In the genomic region with DNA sequence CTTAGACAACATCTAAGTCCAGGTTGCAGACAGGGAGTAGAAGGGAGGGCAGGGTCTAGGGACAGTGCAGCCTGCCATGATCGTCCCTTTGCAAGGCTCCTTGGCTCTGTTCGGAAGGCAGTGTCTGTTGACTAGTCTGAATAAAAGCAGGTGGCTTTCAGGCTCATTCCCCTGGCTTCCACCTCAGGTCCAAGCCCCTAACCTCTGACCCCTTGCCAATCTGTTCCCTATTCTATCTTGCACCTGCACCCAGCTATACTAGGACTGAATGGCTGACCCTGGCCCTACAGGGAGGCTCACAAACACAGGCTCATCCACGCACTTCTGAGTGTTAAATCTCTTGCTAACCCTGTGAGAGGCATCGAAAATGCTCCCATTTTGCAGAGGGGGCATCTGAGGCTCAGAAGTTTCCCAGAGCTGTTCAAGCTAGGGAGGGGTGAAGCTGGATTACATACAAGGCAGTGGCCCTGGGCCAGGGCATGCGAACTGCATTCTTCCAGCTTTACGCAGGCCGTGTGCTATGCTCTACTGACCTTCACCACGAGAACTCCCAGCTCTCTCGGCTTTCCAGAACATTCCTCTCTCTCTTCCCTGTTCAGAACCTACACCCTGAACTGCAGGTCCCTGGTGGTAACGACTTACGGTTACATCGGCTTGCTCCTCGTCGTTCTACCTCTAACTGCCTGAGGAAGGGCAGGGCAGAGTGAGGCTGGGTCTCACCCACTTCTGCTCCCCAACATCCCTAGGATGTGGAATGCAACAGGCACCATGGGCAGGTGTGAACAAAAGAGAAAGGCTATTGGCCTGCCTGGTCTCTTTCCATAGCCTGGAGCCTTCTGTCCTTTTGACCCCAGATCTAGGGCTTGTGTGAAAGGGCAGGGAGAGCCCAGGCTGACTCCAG, we compare ENCODE assay signal across 9 mouse cellular contexts. TPM values are rescaled to one million over a fixed set of nuclear protein-coding genes. Genes with fewer than 3 reads are reported as not detected.
DNase-seq lines count a peak whose midpoint lies in the region; ATAC-seq lines count a peak whose summit lies in the region.
"Had no signal": no experiment of that assay in that cellular context is flagged by ENCODE, and none has a peak within 500 bp of the region (broad histone marks: within the 10 kb centered on the region; RNA-seq: fewer than 3 reads in every experiment).

No protein-coding gene starts in this region.

- intact Hi-C loops in heart, postnatal 10 days (cut with DNase I) = no loop called here

- no peaks in the 10 kb centered on the region for H3K27me3 ChIP-seq in limb, embryonic 12.5 days
- no peaks in the 10 kb centered on the region for H3K27me3 ChIP-seq in limb, embryonic 10.5 days (ENCODE audit: low read depth, poor library complexity, severe bottlenecking)
- H3K27me3 ChIP-seq in midbrain, embryonic 11.5 days (ENCODE audit: control insufficient read depth, insufficient read depth, low read length) = no peaks in the 10 kb centered on the region

- WGBS in limb, embryonic 12.5 days = 79% methylated on average over 14 of the region's 14 CpGs
- WGBS in limb, embryonic 10.5 days = 82% methylated on average over 14 of the region's 14 CpGs
- 83% methylated on average over 14 of the region's 14 CpGs for WGBS in midbrain, embryonic 11.5 days

- no peak overlapping the region for H3K4me2 ChIP-seq in limb, embryonic 12.5 days
- no peak overlapping the region for H3K4me2 ChIP-seq in midbrain, embryonic 11.5 days

- H3K9me3 ChIP-seq in limb, embryonic 12.5 days = no peaks in the 10 kb centered on the region
- no peaks in the 10 kb centered on the region for H3K9me3 ChIP-seq in limb, embryonic 10.5 days (replicated peaks)
- H3K9me3 ChIP-seq in midbrain, embryonic 11.5 days (ENCODE audit: control insufficient read depth, low read length) = no peaks in the 10 kb centered on the region

- DNase-seq in limb, embryonic 10.5 days (ENCODE audit: low spot score) = no peak
- DNase-seq in cerebellum, postnatal 25 days = peak; percentile 57 to 62
- DNase-seq in heart, postnatal 10 days = peak; percentile 79 to 81
- peak; percentile 62 for DNase-seq in lung, postnatal 36 days
- DNase-seq in spleen, adult 12 weeks (ENCODE audit: low spot score) = no peak
- no peak for DNase-seq in left cerebral cortex, adult 8-10 months (ENCODE audit: low spot score in 2 of 2)
- no peak for DNase-seq in midbrain, embryonic 11.5 days (ENCODE audit: low spot score, missing footprints)

- H3K9ac ChIP-seq in limb, embryonic 12.5 days (replicated peaks) = no peak overlapping the region
- no peak overlapping the region for H3K9ac ChIP-seq in midbrain, embryonic 11.5 days (ENCODE audit: low read length)

- peaks cover 35% of the 10 kb centered on the region for H3K36me3 ChIP-seq in limb, embryonic 12.5 days
- H3K36me3 ChIP-seq in limb, embryonic 10.5 days = peaks cover 78% of the 10 kb centered on the region
- no peaks in the 10 kb centered on the region for H3K36me3 ChIP-seq in midbrain, embryonic 11.5 days (ENCODE audit: control insufficient read depth, insufficient read depth, low read length)

- no peak for ATAC-seq in limb, embryonic 12.5 days (ENCODE audit: insufficient number of reproducible peaks, insufficient read depth, low FRiP score, low TSS enrichment, low read depth)
- no peak for ATAC-seq in midbrain, embryonic 11.5 days (ENCODE audit: low FRiP score)

- H3K27ac ChIP-seq in limb, embryonic 12.5 days = 0 out of 2 replicates have a peak overlapping the region, but pooled peaks have one; percentile 8
- no peak overlapping the region for H3K27ac ChIP-seq in limb, embryonic 10.5 days
- no peak overlapping the region for H3K27ac ChIP-seq in midbrain, embryonic 11.5 days (ENCODE audit: low read depth, low read length)

- H3K4me3 ChIP-seq in limb, embryonic 12.5 days (replicated peaks) = no peak overlapping the region
- no peak overlapping the region for H3K4me3 ChIP-seq in limb, embryonic 10.5 days
- no peak overlapping the region for H3K4me3 ChIP-seq in midbrain, embryonic 11.5 days (ENCODE audit: low read depth, low read length)

- H3K4me1 ChIP-seq in limb, embryonic 12.5 days (replicated peaks) = peaks cover 51% of the 10 kb centered on the region
- peaks cover 47% of the 10 kb centered on the region for H3K4me1 ChIP-seq in limb, embryonic 10.5 days
- peaks cover 25% of the 10 kb centered on the region for H3K4me1 ChIP-seq in midbrain, embryonic 11.5 days (ENCODE audit: control insufficient read depth, insufficient read depth, low read length)

RNA-seq across cellular contexts. Expression of a gene that starts 13.8 kb away (rescaled TPM):
- polyA plus RNA-seq in limb, embryonic 12.5 days (2016; fragmentation: Nextera tagmentation; extraction: Ambion mirVana) = 5.0 and 5.6 TPM in 2 replicates
- 5.3 and 5.7 TPM in 2 replicates for polyA plus RNA-seq in limb, embryonic 10.5 days (2016; fragmentation: Nextera tagmentation; extraction: Ambion mirVana)
- total RNA-seq in heart, postnatal 10 days (2021) = 10 to 100 TPM; 33.3 to 34.6 TPM
- 10 to 100 TPM; 19.4 to 25.6 (median 22.0) TPM for total RNA-seq in left cerebral cortex, adult 8-10 months (2022)
- polyA plus RNA-seq in midbrain, embryonic 11.5 days (2014; fragmentation: Nextera tagmentation; extraction: Ambion mirVana) = 5.2 and 6.0 TPM in 2 replicates

RNA-seq across cellular contexts. Expression of a gene that starts 21.6 kb away (rescaled TPM):
- not detected in 2 replicates for polyA plus RNA-seq in limb, embryonic 12.5 days (2016; fragmentation: Nextera tagmentation; extraction: Ambion mirVana)
- polyA plus RNA-seq in limb, embryonic 10.5 days (2016; fragmentation: Nextera tagmentation; extraction: Ambion mirVana) = not detected in 2 replicates
- total RNA-seq in heart, postnatal 10 days (2021) = not detected
- total RNA-seq in left cerebral cortex, adult 8-10 months (2022) = not detected
- polyA plus RNA-seq in midbrain, embryonic 11.5 days (2014; fragmentation: Nextera tagmentation; extraction: Ambion mirVana) = not detected in 2 replicates
- total RNA-seq: granulocyte monocyte progenitor cell, adult 5-6 weeks had no signal

RNA-seq across cellular contexts. Expression of a gene that starts 58.3 kb away (rescaled TPM):
- polyA plus RNA-seq in limb, embryonic 12.5 days (2016; fragmentation: Nextera tagmentation; extraction: Ambion mirVana) = 54.1 and 58.8 TPM in 2 replicates
- 51.3 and 61.5 TPM in 2 replicates for polyA plus RNA-seq in limb, embryonic 10.5 days (2016; fragmentation: Nextera tagmentation; extraction: Ambion mirVana)
- total RNA-seq in heart, postnatal 10 days (2021) = 10 to 100 TPM in 1 of 2 experiments, 1 to 10 TPM in 1; 7.7 to 10.5 TPM
- total RNA-seq in left cerebral cortex, adult 8-10 months (2022) = 1 to 10 TPM; 5.7 to 8.4 (median 7.2) TPM
- polyA plus RNA-seq in midbrain, embryonic 11.5 days (2014; fragmentation: Nextera tagmentation; extraction: Ambion mirVana) = 51.4 and 56.9 TPM in 2 replicates

Comparison
In these comparisons a context has a peak if more than half of its experiments do, and no peak if none do; other contexts are left out.
1. DNase-seq: peak in cerebellum, postnatal 25 days (2 of 2), heart, postnatal 10 days (2 of 2) and lung, postnatal 36 days (single experiment); none in limb, embryonic 10.5 days (single experiment), spleen, adult 12 weeks (single experiment), left cerebral cortex, adult 8-10 months (0 of 2) and midbrain, embryonic 11.5 days (single experiment).